Mouse (Mus musculus): ENCODE measurements around the gene Kif1b. TPM values are rescaled to one million over a fixed set of nuclear protein-coding genes. Genes with fewer than 3 reads are reported as not detected.

The Kif1b gene
- total and polyA plus RNA-seq, 3 experiments: 10.0 to 27.6 (median 17.0) TPM

DNA sequence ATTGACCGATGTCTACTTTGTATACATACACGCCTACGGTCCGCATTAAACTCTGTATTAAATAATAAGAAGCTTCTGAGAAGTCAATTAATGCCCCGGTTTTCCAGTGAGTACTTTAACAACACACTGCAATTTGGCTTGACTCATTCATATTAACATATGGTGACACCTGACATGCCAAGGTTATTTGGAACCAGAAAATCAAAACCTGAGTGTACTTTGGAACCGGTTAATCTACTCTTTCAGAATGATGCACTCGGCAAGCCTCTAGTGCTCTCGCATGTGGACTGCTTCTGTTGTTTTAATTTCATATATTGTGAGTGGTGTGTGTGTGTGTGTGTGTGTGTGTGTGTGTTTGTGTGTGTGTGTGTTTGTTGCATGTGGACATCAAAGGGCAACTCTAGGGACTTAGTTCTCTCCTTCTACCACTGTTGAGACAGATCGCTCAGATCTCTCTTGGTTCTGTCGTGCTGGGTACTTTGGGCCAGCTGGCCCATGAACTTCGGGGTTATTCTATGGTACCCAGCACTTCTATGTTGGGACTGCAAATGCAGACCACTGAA is 6.9 kb upstream of the Kif1b start:
- H3K27ac ChIP-seq (ENCODE audit: insufficient read depth, low read depth): no peak overlapping the region
- no peak overlapping the region for H3K4me3 ChIP-seq (replicated peaks in 1 of 3; ENCODE audit: low read depth in 2 of 3, low read length in 2 of 3, poor library complexity in 1 of 3)
- TF ChIP-seq EP300 (IDR thresholded peaks at IDR 0.05; ENCODE audit: low read length) (no peak), USF1 (IDR thresholded peaks at IDR 0.05; ENCODE audit: low read depth, low read length) (no peak), MXI1 (IDR thresholded peaks at IDR 0.05; ENCODE audit: low read depth, low read length) (no peak), ZMIZ1 (IDR thresholded peaks at IDR 0.05; ENCODE audit: low read depth, low read length) (no peak), CHD2 (IDR thresholded peaks at IDR 0.05; ENCODE audit: low read length) (no peak), ELF1 (IDR thresholded peaks at IDR 0.05; ENCODE audit: low read depth, low read length) (no peak), MAFK (IDR thresholded peaks at IDR 0.05; ENCODE audit: insufficient replicate concordance, low read length) (no peak), SMC3 (IDR thresholded peaks at IDR 0.05; ENCODE audit: low read depth, low read length) (no peak), PAX5 (IDR thresholded peaks at IDR 0.05; ENCODE audit: low read length) (no peak), RAD21 (IDR thresholded peaks at IDR 0.05; ENCODE audit: low read depth, low read length) (no peak), ZNF384 (IDR thresholded peaks at IDR 0.05; ENCODE audit: low read depth, low read length) (no peak), CHD1 (IDR thresholded peaks at IDR 0.05; ENCODE audit: low read depth, low read length) (no peak), POLR2A (IDR thresholded peaks at IDR 0.05; ENCODE audit: low read depth, low read length) (no peak), JUND (conservative IDR thresholded peaks at IDR 0.05; ENCODE audit: low read depth, low read length) (no peak), IRF4 (IDR thresholded peaks at IDR 0.05; ENCODE audit: low read depth, low read length) (no peak), POLR2AphosphoS2 (IDR thresholded peaks at IDR 0.05; ENCODE audit: low read depth, low read length) (no peak), E2F4 (IDR thresholded peaks at IDR 0.05; ENCODE audit: insufficient replicate concordance, low read depth, low read length) (no peak), HCFC1 (IDR thresholded peaks at IDR 0.05; ENCODE audit: low read depth, low read length) (no peak)
- DNase-seq (ENCODE audit: extremely low read depth): no peak
- no peaks in the 10 kb centered on the region for H3K79me2 ChIP-seq (replicated peaks; ENCODE audit: control insufficient read depth, extremely low read depth, insufficient read depth, poor library complexity, severe bottlenecking)
- H3K4me2 ChIP-seq (ENCODE audit: insufficient read depth, low read depth, poor library complexity, severe bottlenecking): no peak overlapping the region
- peaks cover 3 to 7% of the 10 kb centered on the region in 2 experiments; a peak in 3 of 4 replicates for H3K4me1 ChIP-seq (ENCODE audit: control insufficient read depth in 1 of 2, insufficient read depth in 2 of 2)
- H3K36me3 ChIP-seq (replicated peaks in 1 of 2; ENCODE audit: control insufficient read depth in 1 of 2, insufficient read depth in 1 of 2, low read length in 1 of 2): no peaks in the 10 kb centered on the region
- H3K9ac ChIP-seq (ENCODE audit: insufficient read depth, low read depth): no peak overlapping the region
- in situ Hi-C loops (cut with MboI; ENCODE audit: low pct_ligation_motif_present, low pct_unique_long_range_greater_than_20kb, low sequenced_read_pairs) (no loop called here), dilution Hi-C loops (cut with MboI; ENCODE audit: extremely low pct_ligation_motif_present, extremely low pct_unique_long_range_greater_than_20kb, low sequenced_read_pairs) (no loop called here)
- H3K27me3 ChIP-seq (replicated peaks): no peaks in the 10 kb centered on the region
- no peaks in the 10 kb centered on the region for H3K9me3 ChIP-seq (replicated peaks; ENCODE audit: low read length)

DNA sequence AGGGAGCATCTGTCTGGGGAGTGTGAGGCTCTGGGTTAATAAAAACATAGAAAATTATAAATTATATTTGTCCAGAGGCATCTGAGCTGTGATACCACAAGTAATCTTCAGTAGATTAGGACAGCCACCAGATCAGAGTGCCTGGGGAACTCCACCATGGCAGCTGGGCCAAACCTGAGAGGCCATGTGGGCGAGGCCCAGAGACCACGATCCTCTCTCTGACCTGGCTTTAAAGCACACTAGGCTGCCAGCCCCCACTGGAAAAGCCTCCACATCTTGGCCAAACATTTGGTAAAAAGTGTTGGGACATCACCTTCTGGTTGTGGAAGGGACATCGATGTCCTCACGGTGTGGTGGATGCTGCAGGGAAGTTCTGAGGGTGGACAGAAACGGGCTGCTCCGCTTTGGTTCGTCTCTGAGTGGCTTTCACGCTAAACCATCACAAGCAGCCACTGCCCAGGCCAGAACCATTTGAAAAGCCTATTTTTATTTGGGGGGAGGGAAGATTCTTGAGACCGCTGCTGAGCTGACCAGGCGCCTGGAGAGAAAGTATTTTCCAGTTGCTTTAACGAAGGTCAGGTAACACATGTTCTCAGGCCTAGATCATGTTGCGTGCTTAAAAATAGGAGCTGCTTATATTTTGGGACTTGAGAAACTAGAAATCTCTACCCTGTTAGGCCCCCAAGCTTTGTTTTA is 6.2 kb upstream of the Kif1b start:
- no peak overlapping the region for H3K4me3 ChIP-seq (replicated peaks in 1 of 3; ENCODE audit: low read depth in 2 of 3, low read length in 2 of 3, poor library complexity in 1 of 3)
- H3K79me2 ChIP-seq (replicated peaks; ENCODE audit: control insufficient read depth, extremely low read depth, insufficient read depth, poor library complexity, severe bottlenecking): no peaks in the 10 kb centered on the region
- H3K9ac ChIP-seq (ENCODE audit: insufficient read depth, low read depth): 0 out of 2 replicates have a peak overlapping the region, but pooled peaks have one; percentile 1
- dilution Hi-C loops (cut with MboI; ENCODE audit: extremely low pct_ligation_motif_present, extremely low pct_unique_long_range_greater_than_20kb, low sequenced_read_pairs) (no loop called here), in situ Hi-C loops (cut with MboI; ENCODE audit: low pct_ligation_motif_present, low pct_unique_long_range_greater_than_20kb, low sequenced_read_pairs) (no loop called here)
- H3K27me3 ChIP-seq (replicated peaks): no peaks in the 10 kb centered on the region
- TF ChIP-seq NELFE (IDR thresholded peaks at IDR 0.05; ENCODE audit: low read depth, low read length): no peak
- 0 out of 2 replicates have a peak, but pooled peaks have one; percentile 21 for TF ChIP-seq TCF12 (IDR thresholded peaks at IDR 0.05; ENCODE audit: low read depth, low read length)
- H3K9me3 ChIP-seq (replicated peaks; ENCODE audit: low read length): no peaks in the 10 kb centered on the region
- DNase-seq (ENCODE audit: extremely low read depth): no peak
- H3K4me2 ChIP-seq (ENCODE audit: insufficient read depth, low read depth, poor library complexity, severe bottlenecking): no peak overlapping the region
- peaks cover 3 to 7% of the 10 kb centered on the region in 2 experiments; a peak in 3 of 4 replicates for H3K4me1 ChIP-seq (ENCODE audit: control insufficient read depth in 1 of 2, insufficient read depth in 2 of 2)
- H3K36me3 ChIP-seq (replicated peaks in 1 of 2; ENCODE audit: control insufficient read depth in 1 of 2, insufficient read depth in 1 of 2, low read length in 1 of 2): no peaks in the 10 kb centered on the region
- H3K27ac ChIP-seq (ENCODE audit: insufficient read depth, low read depth): no peak overlapping the region
